Mouse (Mus musculus) E14TG2a.4 (cell line): ENCODE results near the gene Bsn.

Source experiments
- CTCF ChIP-seq: conservative IDR thresholded peaks from 2 replicates; pipeline ENCODE4 v1.5.1; 2014; ENCODE audit warnings: low read length
- NANOG ChIP-seq: IDR thresholded peaks from 2 replicates; pipeline ENCODE4 v1.6.1; 2014; ENCODE audit warnings: borderline replicate concordance, low read length, mixed read lengths
- POU5F1 ChIP-seq: IDR thresholded peaks from 2 replicates; pipeline ENCODE4 v1.6.1; 2014; ENCODE audit warnings: low read length, borderline replicate concordance

GRCm38 (mm10) chr9:108126436-108127180 is 63.6 kb downstream of the Bsn start:
- TF ChIP-seq CTCF, result no peak
- no peak for TF ChIP-seq NANOG
- no peak for TF ChIP-seq POU5F1
